Mouse (Mus musculus) cerebellum, postnatal 36 days (tissue): ENCODE data around the gene Hist1h2ae.

Source experiments
- DNase-seq, 2 experiments: peaks; one replicate each; pipeline ENCODE4 v3.0.0; 2021 to 2022; ENCODE audit warnings: mixed read lengths in 2 of 2

Hist1h2ae gene

DNA sequence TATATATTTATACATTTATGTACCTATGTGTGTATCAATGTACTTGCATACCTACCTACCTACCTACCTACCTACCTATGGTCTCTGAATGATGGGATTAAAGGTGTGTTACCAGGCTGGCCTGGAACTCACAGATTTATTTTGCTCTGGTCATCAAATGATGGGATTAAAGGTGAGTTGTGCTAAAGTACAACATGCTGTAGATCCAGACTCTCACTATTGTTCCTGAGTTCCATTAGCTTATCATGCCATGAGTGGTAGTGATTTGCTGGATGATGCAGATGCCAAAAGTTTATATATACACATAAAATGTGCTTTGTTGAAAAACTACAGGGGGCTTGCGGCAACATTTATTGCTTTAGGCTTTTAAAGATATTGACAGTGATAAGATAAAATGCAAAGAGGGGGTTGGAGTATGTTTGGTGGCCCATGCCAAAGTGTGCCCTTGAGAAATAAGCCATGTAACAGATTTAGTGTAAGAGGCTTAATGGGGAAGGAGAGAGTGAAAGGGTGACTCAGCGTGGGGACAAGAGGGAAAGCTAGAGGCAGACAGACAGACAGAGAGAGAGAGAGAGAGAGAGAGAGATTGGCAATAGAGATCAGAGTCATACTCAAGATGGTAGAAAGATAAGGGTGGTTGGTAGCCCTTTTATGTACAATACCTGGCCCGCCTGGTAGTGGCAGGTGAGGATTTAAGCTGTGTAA, 33.9 kb downstream of the Hist1h2ae start:
- DNase-seq = no peak

DNA sequence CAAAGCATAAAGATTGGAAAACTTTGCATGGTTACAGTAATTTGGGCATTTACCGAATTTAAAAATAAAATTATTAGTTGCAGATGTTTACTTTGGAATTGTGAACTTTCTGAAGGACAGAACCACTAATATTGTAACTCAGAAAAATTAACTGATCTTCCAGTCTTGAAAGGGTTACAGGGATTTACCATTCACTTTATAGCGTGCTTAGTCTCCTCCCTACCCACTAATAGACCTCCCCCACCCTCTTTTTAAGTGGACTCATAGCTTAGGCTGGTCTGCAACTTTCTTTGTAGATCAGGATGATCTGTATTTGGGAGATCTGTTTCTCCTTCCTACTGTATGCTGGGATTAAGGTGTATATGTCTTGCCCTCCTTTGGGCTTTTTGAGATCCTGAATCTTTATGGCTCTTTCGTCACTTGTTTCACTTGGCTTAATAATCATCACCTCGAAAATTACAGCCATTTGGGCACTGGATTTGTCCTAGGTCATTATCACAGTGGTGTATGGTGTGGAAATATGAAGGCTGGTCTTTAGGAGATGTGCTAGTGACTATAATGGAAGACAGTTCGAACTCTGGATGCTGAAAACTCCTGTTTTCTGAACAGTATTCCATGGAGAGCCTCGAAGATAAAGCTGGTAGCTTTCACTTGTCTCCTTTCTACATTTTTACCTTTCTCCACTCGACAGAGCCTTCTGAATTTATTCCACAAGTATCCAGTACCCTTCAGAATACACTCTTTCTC, 34.8 kb downstream of the Hist1h2ae start:
- DNase-seq = no peak

DNA sequence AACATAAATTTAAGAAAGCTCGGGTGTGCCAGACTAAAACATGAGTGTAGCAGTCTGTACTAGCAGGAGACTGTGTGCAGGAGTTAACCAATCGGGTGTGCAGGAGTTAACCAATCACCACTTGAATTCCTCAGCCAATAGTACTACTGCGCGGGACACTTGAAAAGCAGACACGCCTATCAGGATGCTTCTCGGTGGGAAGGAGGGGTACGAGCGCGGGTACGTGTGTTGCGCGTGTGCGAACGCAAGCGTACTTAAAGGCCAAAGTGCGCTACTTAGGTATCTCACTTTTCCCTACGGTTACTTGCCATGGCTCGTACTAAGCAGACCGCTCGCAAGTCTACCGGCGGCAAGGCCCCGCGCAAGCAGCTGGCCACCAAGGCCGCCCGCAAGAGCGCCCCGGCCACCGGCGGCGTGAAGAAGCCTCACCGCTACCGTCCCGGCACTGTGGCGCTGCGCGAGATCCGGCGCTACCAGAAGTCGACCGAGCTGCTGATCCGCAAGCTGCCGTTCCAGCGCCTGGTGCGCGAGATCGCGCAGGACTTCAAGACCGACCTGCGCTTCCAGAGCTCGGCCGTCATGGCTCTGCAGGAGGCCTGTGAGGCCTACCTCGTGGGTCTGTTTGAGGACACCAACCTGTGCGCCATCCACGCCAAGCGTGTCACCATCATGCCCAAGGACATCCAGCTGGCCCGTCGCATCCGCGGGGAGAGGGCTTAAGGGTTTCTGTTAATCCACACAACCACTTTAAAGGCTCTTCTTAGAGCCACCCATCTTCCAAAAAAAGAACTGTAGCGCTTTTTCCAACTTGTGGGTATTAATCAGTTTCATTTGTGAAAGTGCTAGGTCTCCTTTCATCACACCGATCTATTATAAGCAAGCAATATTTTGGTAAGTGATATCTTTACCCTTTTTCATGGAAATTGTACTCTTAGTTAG, 35.6 kb downstream of the Hist1h2ae start, which contains the start of gene Hist1h3g:
Gene Hist1h3g, plus strand, starts transcription at position 286 of the 939 bp plus-strand sequence.
- peak; percentile 79 to 88 for DNase-seq

DNA sequence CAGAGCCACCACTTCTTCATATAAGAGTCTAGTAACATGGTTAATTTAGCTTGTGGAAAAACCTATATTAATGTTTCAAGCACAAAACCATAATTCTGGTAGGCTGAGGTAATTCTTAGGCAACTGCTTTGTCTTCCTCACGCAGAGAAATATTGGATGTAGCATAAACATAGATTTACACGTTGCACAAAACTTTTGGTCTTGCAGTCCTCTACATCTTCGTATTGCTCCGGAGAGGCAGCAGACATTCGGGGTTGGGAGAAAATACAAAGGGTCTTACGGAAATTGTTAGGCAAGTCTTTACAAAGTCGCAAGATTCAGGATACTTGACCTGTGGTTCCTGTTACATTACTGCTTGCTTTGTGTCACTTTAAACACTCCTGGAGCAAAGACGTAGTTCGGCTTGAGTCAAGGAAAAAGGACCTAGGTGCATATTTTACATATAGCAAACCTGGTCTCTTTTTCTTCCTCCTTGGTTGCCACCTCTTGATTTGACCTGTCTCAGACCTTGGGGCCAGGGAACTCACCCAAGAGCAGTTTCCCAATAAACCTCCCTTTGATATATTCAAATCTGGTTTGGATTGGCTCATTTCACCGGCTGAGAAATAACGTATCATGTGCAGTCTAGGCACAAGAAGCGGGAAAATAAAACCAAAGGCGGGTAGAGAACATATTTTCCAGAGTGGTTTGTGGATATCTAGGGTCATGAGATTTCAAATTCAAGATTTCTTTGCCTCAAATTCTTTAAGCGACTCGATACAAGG, 36.5 kb downstream of the Hist1h2ae start:
- DNase-seq = no peak

DNA sequence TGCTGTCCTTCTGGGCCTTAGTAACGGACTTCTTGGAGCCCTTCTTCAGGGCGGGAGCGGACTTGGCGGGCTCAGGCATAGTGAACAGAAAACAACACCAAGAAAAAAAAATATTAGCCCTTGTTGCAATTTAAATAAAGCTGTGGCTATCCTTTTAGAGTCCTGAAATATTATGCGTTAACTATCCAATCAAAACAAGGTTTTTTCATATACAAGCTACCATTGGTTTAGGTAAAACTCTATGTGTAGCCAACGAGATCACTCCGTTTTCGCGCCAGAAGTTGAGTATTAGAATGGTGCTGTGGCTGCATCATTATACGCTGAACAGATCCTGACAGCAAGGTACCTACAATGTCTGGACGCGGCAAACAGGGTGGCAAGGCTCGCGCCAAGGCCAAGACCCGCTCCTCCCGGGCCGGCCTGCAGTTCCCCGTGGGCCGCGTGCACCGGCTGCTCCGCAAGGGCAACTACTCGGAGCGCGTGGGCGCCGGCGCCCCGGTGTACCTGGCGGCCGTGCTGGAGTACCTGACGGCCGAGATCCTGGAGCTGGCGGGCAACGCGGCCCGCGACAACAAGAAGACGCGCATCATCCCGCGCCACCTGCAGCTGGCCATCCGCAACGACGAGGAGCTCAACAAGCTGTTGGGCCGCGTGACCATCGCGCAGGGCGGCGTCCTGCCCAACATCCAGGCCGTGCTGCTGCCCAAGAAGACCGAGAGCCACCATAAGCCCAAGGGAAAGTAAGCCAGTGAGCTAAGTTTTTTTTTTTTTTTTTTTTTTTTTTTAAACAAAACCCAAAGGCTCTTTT, 37.3 kb downstream of the Hist1h2ae start, which contains the start of gene Hist1h2af:
Gene Hist1h2af, plus strand, starts transcription at position 347 of the 808 bp plus-strand sequence.
- DNase-seq = peak; percentile 59 to 70

DNA sequence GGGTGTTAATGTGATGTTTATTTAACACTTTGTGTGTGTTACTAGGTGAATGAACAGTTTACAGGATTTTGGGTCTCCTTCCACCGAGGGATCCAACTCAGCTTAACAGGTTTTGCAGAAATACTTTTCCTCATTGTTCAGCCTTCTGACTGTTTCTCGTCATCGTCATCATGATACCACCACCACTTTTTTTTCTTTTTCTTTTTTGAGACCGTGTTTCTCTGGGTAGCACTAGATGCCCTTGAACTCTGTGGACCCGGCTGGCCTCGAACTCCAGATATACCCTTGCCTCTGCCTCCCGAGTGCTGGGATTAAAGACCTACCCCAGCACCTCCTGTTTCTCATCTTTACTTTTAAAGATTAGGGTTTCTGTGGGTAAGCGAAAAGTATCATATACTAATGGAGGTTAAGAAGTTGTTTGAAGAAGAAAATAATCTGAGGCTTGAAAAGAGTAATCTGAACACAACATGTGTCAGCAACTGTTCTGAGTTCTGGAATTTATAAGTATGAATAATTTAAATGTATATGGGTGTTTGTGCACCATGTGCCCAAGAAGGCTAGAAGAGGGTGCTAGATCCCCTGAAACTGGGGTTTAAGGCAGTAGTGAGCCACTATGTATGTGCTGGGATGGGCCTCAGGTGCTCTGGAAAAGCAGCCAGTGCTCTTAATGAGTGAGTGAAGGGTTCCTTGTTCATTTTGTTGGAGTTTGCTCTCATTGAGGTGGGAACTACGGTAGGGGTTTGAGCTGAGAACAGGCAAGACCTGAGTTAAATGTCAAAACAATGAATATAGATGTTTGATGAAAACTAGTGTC, 38.6 kb downstream of the Hist1h2ae start:
- DNase-seq = no peak

DNA sequence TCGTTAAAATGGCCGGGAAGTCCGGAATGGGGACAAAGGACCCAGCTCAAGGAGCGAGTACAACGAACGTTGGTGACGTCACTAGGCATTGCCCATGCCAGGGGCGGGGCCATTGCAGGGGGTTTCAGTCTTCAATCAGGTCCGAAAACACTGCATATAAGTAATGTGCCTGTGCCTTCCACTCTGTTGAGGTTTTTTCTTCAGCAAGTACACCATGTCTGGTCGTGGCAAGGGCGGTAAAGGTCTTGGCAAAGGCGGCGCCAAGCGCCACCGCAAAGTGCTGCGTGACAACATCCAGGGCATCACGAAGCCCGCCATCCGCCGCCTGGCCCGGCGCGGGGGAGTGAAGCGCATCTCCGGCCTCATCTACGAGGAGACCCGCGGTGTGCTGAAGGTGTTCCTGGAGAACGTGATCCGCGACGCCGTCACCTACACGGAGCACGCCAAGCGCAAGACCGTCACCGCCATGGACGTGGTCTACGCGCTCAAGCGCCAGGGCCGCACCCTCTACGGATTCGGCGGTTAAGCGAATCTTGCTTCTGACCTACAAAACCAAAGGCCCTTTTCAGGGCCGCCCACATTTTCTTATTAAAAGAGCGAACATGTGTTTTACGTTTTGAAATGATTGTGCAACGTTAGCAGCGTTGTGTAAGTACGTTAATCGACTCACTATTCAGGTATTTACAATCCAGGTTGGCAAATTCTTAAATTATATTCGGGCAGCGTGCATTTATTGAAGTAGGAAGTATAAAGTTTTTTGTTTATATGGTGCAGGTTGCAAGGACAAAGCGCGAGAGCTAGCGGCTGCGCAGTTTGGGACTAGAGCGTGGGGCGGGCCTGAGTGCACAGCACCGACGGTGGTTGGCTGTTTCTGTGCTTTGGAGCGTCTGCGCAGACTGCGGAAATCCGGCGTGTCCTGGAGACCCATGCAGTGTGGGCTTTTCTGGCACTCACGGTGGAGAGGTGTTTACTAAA, 39.8 kb downstream of the Hist1h2ae start, which contains the start of gene Hist1h4h:
Gene Hist1h4h, plus strand, starts transcription at position 150 of the 975 bp plus-strand sequence.
- DNase-seq = peak; percentile 95 to 97

DNA sequence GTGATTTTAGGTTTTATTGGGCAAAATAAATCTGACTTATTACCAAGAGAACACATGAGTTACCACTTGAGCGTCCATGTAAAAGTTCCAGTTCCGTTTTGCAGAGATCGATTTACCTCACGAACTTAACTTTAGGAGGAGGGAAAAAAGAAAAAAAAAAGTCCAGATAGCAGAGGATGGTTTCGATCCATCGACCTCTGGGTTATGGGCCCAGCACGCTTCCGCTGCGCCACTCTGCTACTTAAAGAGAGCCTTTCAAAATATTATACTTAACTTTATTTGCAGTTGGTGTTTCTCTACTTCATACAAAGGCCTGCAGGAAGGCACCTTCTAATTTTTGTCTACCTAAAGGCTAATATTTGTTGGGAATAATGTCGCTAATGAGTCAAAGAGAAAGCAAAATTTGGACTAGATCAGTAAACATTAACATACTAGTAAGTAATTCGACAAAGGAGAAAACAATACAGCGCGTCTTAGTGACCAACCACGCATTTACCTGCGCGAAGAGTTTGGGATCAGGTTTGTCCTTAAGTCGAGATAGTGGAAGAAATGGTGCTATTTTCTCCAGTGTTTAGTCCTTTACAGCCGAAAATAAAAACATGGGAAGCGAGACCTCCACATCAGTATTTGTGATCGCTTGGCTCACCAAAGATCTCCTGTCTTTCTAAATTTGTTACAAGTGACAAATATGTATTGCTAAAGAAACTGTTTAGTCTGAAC, 40.7 kb downstream of the Hist1h2ae start:
- DNase-seq = peak; percentile 40 to 69

DNA sequence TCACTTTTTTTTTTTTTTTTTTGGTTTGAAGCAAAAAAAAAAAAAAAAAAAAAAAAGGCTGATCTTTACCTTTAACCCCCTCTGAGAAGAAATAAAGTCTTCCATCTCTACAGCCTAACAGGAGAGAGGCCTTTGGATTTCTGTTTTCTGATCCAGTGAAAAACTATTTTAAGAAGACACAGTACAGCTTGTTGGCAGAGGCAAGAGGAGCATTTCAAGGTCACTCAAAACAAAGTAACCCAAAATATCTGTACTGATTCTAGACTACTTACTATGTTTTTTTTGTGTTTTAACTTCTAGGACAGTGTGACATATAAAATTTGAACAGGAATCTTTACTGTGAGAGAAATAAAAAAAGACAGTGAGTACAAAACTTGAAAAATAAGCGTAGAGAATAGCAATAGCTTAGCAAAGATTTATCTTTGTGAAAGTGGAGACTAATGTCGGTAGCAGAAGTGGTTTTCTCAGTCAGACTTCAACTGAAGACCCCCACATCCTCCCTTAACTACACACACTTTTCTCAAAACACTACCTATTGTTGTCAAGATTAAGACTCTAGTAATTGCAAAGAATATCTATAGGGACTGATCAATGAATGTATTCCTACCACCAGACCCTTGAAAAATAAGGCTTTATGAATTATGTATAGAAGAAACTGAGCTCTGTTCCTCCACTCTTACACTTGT, 41.4 kb downstream of the Hist1h2ae start:
- DNase-seq = no peak

DNA sequence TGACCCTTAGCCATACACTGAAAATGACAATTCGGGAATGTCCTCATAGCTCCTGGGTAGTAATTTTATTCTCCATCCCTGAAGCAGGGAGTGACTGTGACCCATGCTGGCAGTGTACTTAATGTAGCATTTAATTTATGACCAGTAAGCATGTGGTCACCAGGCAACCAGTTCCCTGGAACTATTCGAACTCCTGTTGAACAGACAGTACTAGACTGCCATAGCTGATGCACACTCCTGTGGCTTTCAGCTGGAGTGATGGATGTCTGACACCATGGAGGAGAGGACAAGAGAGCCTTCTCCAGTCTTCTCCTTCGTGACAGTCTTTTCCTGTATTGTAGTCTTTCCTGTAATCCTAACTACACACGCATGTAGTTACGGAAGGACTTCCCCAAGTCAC, 42.0 kb downstream of the Hist1h2ae start:
- DNase-seq = no peak

DNA sequence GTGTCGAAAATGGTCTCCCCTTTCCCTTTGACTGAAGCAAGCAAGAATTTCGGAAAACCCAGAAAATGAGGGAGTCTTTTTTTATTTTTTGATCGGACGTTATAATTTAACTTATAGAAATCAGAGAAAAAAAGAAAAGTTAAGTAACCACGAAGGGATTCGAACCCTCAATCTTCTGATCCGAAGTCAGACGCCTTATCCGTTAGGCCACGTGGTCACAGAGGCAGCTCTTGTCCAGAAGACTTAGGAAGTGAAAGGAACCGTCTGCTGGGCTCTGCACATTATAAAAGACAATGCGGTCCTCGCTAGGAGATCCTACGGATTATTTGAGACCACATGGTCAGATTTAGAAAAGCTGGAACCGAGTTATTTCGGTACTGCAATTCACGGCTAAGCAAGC, 44.7 kb downstream of the Hist1h2ae start:
- DNase-seq = peak; percentile 83 to 92

DNA sequence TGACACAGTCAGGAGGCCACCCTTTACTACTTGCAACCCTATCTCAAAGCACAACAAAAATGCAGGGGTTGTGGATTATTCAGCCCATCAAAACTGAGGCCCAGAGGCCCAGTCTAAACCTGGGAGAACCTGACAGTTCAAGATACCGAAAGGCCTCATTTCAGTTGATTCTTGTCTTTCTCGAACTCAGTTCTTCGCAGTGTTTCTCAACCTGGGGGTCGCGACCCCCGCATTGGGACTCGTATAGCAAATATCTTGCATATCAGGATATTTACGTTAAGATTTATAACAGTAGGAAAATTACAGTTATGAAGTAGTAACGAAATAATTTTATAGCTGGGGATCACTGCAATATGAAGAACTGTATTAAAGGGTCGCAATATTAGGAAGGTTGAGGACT, 45.1 kb downstream of the Hist1h2ae start:
- no peak for DNase-seq

DNA sequence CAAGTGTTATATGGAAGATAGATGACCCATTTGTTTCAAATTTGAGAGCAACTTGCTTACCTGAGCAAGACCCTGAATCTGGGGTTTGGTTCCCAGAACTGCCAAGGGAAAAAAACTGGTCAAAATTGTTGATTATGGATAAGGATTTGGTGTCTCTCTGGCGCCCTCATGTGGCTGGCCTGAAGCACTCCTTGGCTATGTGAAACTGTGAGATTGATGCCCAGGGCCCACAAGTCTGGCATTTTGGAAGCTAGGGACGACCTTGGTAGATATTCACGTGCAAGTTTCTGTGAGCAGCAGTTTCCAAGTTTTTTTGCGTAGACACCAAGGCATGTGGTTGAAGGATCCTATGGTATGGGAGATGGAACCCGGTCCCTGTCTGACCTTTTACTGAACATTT, 46.4 kb downstream of the Hist1h2ae start:
- DNase-seq = peak; percentile 72 to 73

DNA sequence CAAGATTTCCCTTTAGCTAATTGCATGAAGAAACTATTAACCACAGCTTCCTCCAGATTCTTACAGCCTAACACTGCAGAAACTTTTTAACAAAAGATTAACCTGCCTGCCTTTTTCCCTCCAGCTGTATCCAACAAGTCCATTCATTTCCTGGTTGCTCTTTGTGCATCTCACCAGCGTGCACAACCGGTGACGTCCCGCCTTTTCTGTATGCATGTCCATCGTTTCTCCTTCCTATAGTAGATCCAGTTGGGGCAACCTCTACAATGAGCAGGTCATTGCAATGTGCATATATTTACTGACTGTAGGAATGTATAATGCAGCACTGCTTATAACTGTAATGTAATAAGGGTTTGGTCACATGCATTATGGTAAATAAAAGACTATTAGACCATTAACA, 47.0 kb downstream of the Hist1h2ae start:
- DNase-seq = no peak

DNA sequence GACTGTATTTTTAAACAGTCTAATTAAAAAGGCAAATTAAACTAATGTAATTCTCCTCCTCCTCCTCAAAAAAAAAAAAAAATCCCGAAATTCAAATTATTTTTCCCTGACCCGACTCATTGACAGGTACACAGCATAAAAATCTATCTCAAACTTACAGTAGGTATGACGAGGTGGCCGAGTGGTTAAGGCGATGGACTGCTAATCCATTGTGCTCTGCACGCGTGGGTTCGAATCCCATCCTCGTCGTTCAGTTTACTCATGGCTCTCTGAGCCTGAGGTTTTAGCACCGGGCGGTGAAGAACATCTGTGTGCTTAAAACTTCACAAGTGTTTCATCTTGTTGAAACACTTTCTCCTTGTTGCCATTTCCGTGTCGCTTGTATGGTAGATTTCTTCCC, 49.3 kb downstream of the Hist1h2ae start:
- peak; percentile 78 to 83 for DNase-seq
